Mouse (Mus musculus) neural tube, embryonic 13.5 days (tissue): ENCODE data around the gene Slc8a3. TPM values are rescaled to one million over a fixed set of nuclear protein-coding genes. Genes with fewer than 3 reads are reported as not detected.

Experiments used
- ATAC-seq: fragments of 200-750 bp; cut with Nextera tagmentation; 2 replicates; pipeline ENCODE4 v1.8.0; 2017; ENCODE audit warnings: low read depth, mild to moderate bottlenecking, moderate TSS enrichment, moderate library complexity
- H3K27ac ChIP-seq: fragments of 300-500 bp; sonication (generic); replicated peaks from 2 replicates; pipeline ENCODE4 v1.5.1; 2015; ENCODE audit warnings: moderate library complexity, mild to moderate bottlenecking, inconsistent platforms
- H3K27me3 ChIP-seq: fragments of 300-500 bp; sonication (generic); 2 replicates; pipeline ENCODE4 v1.6.1; 2015; ENCODE audit warnings: mild to moderate bottlenecking, inconsistent platforms
- H3K36me3 ChIP-seq: fragments of 300-500 bp; sonication (generic); 2 replicates; pipeline ENCODE4 v1.6.1; 2015; ENCODE audit warnings: mild to moderate bottlenecking, inconsistent platforms
- H3K4me1 ChIP-seq: fragments of 300-500 bp; sonication (generic); replicated peaks from 2 replicates; pipeline ENCODE4 v1.6.1; 2015; ENCODE audit warnings: inconsistent platforms
- H3K4me2 ChIP-seq: fragments of 300-500 bp; sonication (generic); 2 replicates; pipeline ENCODE4 v1.6.1; 2015; ENCODE audit warnings: inconsistent platforms, mild to moderate bottlenecking, moderate library complexity
- H3K4me3 ChIP-seq: fragments of 300-500 bp; sonication (generic); 2 replicates; pipeline ENCODE4 v1.5.1; 2015; ENCODE audit warnings: mild to moderate bottlenecking, inconsistent platforms
- H3K9ac ChIP-seq: fragments of 300-500 bp; sonication (generic); 2 replicates; pipeline ENCODE4 v1.6.1; 2015; ENCODE audit warnings: moderate library complexity, mild to moderate bottlenecking, inconsistent platforms
- H3K9me3 ChIP-seq: fragments of 300-500 bp; sonication (generic); 2 replicates; pipeline ENCODE4 v1.6.1; 2016; ENCODE audit warnings: inconsistent platforms
- WGBS: fragments of 180-500 bp; shearing (Covaris S2); methylation state at CpG from one replicate; pipeline ENCODE4 v1.1.7; 2015; 5-methylcytosine and 5-hydroxymethylcytosine counted together
- polyA plus RNA-seq: library from polyadenylated mRNA; unstranded; fragments of >200 nt; fragmentation: Nextera tagmentation; extraction: Ambion mirVana; gene quantifications from 2 replicates; pipeline ENCODE4 v1.2.1, GENCODE M21; 2015

The Slc8a3 gene
- polyA plus RNA-seq, 1 experiment from 2014 or later = 5.2 TPM

DNA sequence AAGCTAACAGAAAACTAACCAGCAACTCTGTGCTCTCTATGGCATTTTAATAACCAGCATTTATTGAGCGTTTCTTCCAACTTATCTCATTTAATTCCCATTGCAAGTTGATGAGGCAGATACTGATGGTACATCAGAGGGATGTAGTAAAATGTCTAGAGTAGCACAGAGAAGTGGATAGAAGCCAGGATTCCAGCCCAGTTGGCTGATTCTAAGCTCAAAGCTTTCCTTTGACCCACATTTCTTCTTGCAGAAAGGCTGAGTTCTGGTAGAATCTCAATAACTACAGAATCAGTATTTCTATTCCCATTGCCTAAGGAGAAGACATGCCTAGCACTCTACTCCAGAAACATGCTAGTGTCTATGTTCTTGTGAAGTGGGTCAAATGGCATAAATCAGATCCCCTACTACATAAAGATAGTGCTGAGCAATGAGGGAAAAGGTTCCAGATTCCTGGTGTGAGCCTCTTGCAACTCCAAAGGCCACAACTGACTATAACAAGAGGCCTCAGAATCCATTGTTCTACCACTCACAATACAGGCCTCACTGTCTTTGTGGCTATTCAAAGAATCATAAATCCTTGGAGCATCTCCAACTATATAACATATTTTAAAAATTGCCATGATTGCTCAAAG is 99.1 kb downstream of the Slc8a3 start:
- H3K27me3 ChIP-seq = no peaks in the 10 kb centered on the region
- no peak overlapping the region for H3K4me2 ChIP-seq
- no peak for ATAC-seq
- H3K4me1 ChIP-seq = no peaks in the 10 kb centered on the region
- H3K9ac ChIP-seq = no peak overlapping the region
- no peaks in the 10 kb centered on the region for H3K9me3 ChIP-seq
- 93% methylated on average over 1 of the region's 1 CpGs for WGBS
- H3K4me3 ChIP-seq = no peak overlapping the region
- H3K27ac ChIP-seq = no peak overlapping the region
- H3K36me3 ChIP-seq = no peaks in the 10 kb centered on the region

GRCm38 (mm10) chr12:81227767-81228460 is 105.1 kb downstream of the Slc8a3 start:
- Histone ChIP-seq H3K36me3 (no peaks in the 10 kb centered on the region), H3K4me1 (peaks cover 28% of the 10 kb centered on the region), H3K4me3 (no peak overlapping the region), H3K27ac (peak overlapping the region; percentile 18; the same call in 1 of the 2 replicates), H3K27me3 (no peaks in the 10 kb centered on the region), H3K4me2 (no peak overlapping the region), H3K9ac (no peak overlapping the region), H3K9me3 (no peaks in the 10 kb centered on the region)
- WGBS = 56% methylated on average over 5 of the region's 5 CpGs
- ATAC-seq = peak; percentile 54; the same call in 1 of the 2 replicates

- Histone ChIP-seq H3K27ac (peak overlapping the region; percentile 64; the same call in 1 of the 2 replicates), H3K9me3 (no peaks in the 10 kb centered on the region), H3K9ac (no peak overlapping the region), H3K4me2 (no peak overlapping the region), H3K27me3 (no peaks in the 10 kb centered on the region), H3K4me3 (no peak overlapping the region), H3K4me1 (peaks cover 28% of the 10 kb centered on the region), H3K36me3 (no peaks in the 10 kb centered on the region)
- peak; percentile 25; the same call in 1 of the 2 replicates for ATAC-seq
- WGBS = 62% methylated on average over 3 of the region's 3 CpGs
Measured at GRCm38 (mm10) chr12:81226590-81226989, 106.4 kb downstream of the Slc8a3 start.

- Histone ChIP-seq H3K4me3 (no peak overlapping the region), H3K27ac (peak overlapping the region; percentile 64), H3K36me3 (no peaks in the 10 kb centered on the region), H3K9ac (no peak overlapping the region), H3K4me1 (peaks cover 28% of the 10 kb centered on the region), H3K4me2 (no peak overlapping the region), H3K27me3 (no peaks in the 10 kb centered on the region), H3K9me3 (no peaks in the 10 kb centered on the region)
- ATAC-seq = peak; percentile 46; the same call in 1 of the 2 replicates
- WGBS = 33% methylated on average over 6 of the region's 6 CpGs
Measured at GRCm38 (mm10) chr12:81225966-81226577, 106.9 kb downstream of the Slc8a3 start.

DNA sequence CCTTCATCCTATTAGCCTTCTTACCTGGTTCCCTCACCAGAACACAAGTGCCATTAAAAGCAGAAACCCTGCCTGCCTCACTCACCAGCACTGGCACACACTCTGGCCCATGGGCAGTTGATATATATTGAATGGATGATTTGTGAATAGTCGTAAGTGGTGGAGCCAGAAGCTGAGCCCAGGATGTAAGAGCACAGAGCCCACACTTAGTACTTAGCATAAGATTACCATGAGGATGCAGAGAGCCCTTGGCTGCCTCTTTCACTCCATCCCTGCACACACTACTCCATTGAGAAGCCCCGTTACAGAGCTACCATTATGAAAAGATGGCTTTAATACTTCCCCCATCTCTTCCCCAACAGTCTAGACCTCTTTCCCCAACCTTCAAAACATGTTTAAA is 108.1 kb downstream of the Slc8a3 start:
- no peak for ATAC-seq
- Histone ChIP-seq H3K4me2 (no peak overlapping the region), H3K4me3 (no peak overlapping the region), H3K9me3 (no peaks in the 10 kb centered on the region), H3K4me1 (peaks cover 28% of the 10 kb centered on the region), H3K36me3 (no peaks in the 10 kb centered on the region), H3K27ac (no peak overlapping the region), H3K9ac (no peak overlapping the region), H3K27me3 (no peaks in the 10 kb centered on the region)
- WGBS = 75% methylated on average over 2 of the region's 2 CpGs

DNA sequence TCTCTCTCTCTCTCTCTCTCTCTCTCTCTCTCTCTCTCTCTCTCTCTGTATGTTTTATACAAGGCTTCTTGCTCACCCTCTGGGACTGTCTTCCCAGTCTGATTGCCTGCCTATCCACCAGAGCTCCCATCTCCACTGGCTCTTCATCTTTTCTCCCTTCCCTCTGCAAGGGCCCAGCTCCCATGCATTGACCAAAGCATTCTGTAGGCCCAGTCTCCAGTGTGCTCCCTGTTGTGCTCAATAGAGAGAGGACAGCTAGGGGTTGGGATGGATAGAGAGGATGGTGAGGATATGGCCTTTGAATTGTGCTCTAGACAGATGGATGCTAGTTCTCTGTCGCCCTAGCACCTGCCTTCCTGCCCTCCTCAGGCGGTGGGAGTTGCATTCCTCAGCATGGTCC is 109.7 kb downstream of the Slc8a3 start:
- no peaks in the 10 kb centered on the region for H3K27me3 ChIP-seq
- H3K4me2 ChIP-seq = no peak overlapping the region
- peaks cover 26% of the 10 kb centered on the region for H3K4me1 ChIP-seq
- H3K9ac ChIP-seq = no peak overlapping the region
- no peak overlapping the region for H3K4me3 ChIP-seq
- 90% methylated on average over 2 of the region's 2 CpGs for WGBS
- no peaks in the 10 kb centered on the region for H3K36me3 ChIP-seq
- ATAC-seq = no peak
- no peaks in the 10 kb centered on the region for H3K9me3 ChIP-seq
- H3K27ac ChIP-seq = no peak overlapping the region

DNA sequence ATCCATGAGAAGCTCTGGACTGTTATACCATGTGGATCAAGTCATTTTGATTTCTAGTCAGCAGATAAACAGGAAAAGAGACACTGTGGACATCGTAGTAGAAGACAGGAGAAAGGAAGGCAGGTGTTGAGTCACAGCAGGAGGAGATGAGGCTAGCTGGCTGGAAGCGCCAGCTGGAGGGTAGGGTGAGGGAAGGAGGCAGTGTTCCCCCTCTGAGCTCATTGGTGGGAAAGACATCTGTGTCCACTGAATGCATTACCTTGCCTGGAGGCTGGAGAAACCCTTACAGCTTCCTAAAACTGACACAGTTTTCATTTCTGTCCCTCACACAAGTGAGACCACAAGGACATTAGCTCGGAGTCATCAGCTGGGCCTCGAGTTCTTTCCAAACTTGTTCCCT is 113.6 kb downstream of the Slc8a3 start:
- 79% methylated on average over 4 of the region's 4 CpGs for WGBS
- Histone ChIP-seq H3K27ac (no peak overlapping the region), H3K9ac (no peak overlapping the region), H3K9me3 (no peaks in the 10 kb centered on the region), H3K4me2 (no peak overlapping the region), H3K4me1 (peaks cover 7% of the 10 kb centered on the region), H3K36me3 (no peaks in the 10 kb centered on the region), H3K27me3 (no peaks in the 10 kb centered on the region), H3K4me3 (no peak overlapping the region)
- ATAC-seq = no peak

GRCm38 (mm10) chr12:81208559-81208958 is 124.4 kb downstream of the Slc8a3 start:
- H3K9ac ChIP-seq = no peak overlapping the region
- no peak overlapping the region for H3K4me3 ChIP-seq
- 66% methylated on average over 2 of the region's 2 CpGs for WGBS
- no peaks in the 10 kb centered on the region for H3K4me1 ChIP-seq
- H3K27me3 ChIP-seq = no peaks in the 10 kb centered on the region
- ATAC-seq = no peak
- no peaks in the 10 kb centered on the region for H3K36me3 ChIP-seq
- H3K27ac ChIP-seq = no peak overlapping the region
- no peaks in the 10 kb centered on the region for H3K9me3 ChIP-seq
- no peak overlapping the region for H3K4me2 ChIP-seq

DNA sequence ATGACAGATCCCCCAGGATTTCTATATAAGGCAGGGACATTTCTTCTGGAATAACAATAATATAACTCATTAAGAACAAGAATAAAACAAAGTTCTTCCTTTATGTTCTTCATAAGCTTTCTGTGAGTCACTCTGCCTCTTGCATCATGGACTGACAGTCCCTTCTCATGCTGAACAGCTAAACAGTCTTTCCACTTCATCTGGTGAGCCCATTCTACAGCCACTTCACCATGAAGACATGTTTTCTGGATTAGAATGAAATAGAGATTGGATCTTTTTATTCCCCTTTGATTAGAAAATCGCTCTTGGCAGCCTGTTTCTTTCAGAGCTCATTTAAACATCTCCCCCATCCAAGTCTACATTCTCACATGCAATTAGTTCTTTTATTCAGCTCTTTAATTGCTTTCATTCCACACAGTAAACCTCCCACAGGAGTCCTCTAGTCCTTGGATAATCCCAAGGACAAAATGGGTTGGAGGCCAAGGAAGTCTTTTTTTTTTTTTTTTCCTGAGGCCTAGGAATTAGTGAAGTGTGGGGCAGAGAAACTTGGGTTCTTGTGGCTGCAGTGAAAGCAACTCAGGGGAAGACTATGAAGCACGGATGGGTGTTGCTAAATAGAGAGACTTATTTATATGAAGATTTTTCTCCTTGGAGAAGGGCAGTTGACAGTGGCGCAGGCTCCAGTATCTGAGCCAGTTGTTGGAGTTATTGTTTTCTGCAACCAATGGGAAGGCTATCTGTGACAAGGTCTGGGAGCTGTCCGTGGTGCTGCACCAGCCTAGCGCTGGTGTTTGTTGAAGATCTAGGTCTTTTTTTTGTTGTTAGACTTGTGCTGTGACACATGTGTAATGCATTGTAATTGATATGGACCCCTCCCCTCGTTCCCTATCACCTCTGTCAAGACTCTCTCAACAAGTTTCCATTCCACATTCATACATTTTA is 127.1 kb downstream of the Slc8a3 start:
- H3K27me3 ChIP-seq = no peaks in the 10 kb centered on the region
- H3K4me1 ChIP-seq = 0 out of 2 replicates have a peak, but pooled peaks cover 5% of the 10 kb centered on the region
- ATAC-seq = no peak
- no peak overlapping the region for H3K9ac ChIP-seq
- no peak overlapping the region for H3K27ac ChIP-seq
- H3K9me3 ChIP-seq = no peaks in the 10 kb centered on the region
- H3K4me2 ChIP-seq = no peak overlapping the region
- H3K4me3 ChIP-seq = no peak overlapping the region
- WGBS = 29% methylated on average over 6 of the region's 6 CpGs
- H3K36me3 ChIP-seq = no peaks in the 10 kb centered on the region

DNA sequence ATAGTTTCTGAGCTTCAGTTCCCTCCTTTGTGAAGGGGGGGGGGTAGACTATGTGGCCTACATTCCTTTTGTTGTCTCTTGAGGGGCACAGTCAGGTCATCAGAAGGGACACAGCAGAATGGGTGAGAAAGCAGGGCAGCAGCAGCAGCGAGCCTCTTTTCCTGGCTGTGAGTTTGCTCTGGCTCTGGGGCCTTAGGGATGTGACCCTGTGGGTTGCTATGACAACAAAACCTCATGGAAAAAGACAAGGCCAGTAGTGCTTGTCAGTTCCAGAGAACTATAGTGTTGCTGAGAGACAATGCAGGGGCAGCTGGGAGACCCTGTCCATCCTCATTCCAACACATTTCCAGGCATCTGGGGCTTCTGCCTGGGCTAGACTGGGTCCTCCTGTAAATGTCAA is 129.8 kb downstream of the Slc8a3 start:
- no peak overlapping the region for H3K9ac ChIP-seq
- H3K36me3 ChIP-seq = no peaks in the 10 kb centered on the region
- ATAC-seq = no peak
- H3K27ac ChIP-seq = no peak overlapping the region
- WGBS = 12% methylated on average over 1 of the region's 1 CpGs
- H3K4me1 ChIP-seq = 0 out of 2 replicates have a peak, but pooled peaks cover 7% of the 10 kb centered on the region
- H3K4me2 ChIP-seq = no peak overlapping the region
- H3K4me3 ChIP-seq = no peak overlapping the region
- H3K27me3 ChIP-seq = no peaks in the 10 kb centered on the region
- no peaks in the 10 kb centered on the region for H3K9me3 ChIP-seq

GRCm38 (mm10) chr12:81199280-81199955 is 133.6 kb downstream of the Slc8a3 start:
- H3K4me2 ChIP-seq = peak overlapping the region; percentile 25

More at GRCm38 (mm10) chr12:81199280-81199955, 133.6 kb downstream of the Slc8a3 start:
- Histone ChIP-seq H3K4me1 (0 out of 2 replicates have a peak, but pooled peaks cover 7% of the 10 kb centered on the region), H3K4me3 (no peak overlapping the region), H3K36me3 (no peaks in the 10 kb centered on the region), H3K9me3 (no peaks in the 10 kb centered on the region), H3K27me3 (no peaks in the 10 kb centered on the region), H3K9ac (no peak overlapping the region; the same call in 1 of the 2 replicates), H3K27ac (no peak overlapping the region)
- 32% methylated on average over 23 of the region's 23 CpGs for WGBS
- ATAC-seq = peak; percentile 86
